Mouse (Mus musculus): Measurements from ENCODE around the gene Rpl7l1. TPM values are rescaled to one million over a fixed set of nuclear protein-coding genes. Genes with fewer than 3 reads are reported as not detected.
A peak's percentile ranks its signal among the peaks of the same experiment; 100 is the strongest.

Gene Rpl7l1
- 60.2 and 61.6 TPM in 2 replicates for polyA plus RNA-seq (2012; rRNA removed)

DNA sequence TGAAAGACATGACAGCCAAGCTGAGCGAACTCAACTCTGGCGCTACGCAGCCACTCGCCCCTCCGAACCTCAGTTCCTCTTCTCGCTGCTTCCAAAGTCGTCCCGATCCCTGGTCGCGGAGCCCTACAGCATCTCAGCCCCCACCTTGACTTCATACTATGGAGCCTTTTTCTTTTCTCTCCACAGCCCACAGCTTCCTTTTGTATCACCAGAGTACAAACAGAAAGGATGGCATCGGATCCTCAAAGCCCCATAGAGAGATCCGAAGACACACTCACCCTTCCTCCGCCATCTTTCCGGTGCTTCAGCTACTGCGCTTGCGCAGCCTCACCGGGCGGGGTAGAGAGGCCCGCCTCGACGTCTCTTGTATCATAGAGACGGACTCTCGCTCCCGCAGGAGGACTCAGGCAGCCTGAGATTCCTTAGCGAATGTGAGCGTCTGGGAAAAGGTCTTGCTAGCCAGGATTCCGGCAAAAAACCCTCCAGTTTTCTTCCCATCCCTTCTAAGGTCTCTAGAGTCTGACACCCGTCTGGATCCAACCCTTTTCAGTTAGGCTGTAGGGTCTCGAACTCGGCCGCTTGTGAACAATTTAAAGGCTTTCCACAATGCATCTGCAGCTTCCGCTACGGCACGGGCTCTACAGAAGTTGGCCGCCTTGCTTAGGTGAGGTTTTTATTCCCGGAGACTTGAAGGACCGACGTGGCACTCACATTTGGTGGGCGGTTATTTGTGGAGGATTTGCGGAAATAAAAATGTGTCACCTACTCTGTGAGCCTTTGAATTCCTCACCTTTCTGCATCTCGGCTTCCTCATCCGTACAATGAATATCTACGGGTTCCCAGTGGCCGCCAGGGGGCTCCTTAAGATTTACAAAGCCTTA lies at the start of gene Rpl7l1:
Gene Rpl7l1, minus strand, starts transcription at position 332 of the 881 bp plus-strand sequence.
- TF ChIP-seq CTCF (IDR thresholded peaks at IDR 0.05; ENCODE audit: borderline replicate concordance, insufficient read depth, low read depth, low read length), result no peak; the same call in 1 of the 2 replicates
- peak; percentile 97 for TF ChIP-seq POLR2A (IDR thresholded peaks at IDR 0.05; ENCODE audit: borderline replicate concordance, insufficient read depth, low read length)
- peak; percentile 92 for DNase-seq
- under 1% methylated on average over 44 of the region's 44 CpGs for WGBS
- Histone ChIP-seq H3K27me3 (ENCODE audit: control insufficient read depth, insufficient read depth, low read length) (no peaks in the 10 kb centered on the region), H3K4me3 (replicated peaks; ENCODE audit: insufficient read depth, low read depth, low read length) (peak within 1 kb of the TSS; percentile 97), H3K4me1 (ENCODE audit: control insufficient read depth, insufficient read depth, low read length) (no peaks in the 10 kb centered on the region), H3K27ac (ENCODE audit: insufficient read depth, low read length) (peak within 1 kb of the TSS; percentile 23; the same call in 1 of the 2 replicates)

DNA sequence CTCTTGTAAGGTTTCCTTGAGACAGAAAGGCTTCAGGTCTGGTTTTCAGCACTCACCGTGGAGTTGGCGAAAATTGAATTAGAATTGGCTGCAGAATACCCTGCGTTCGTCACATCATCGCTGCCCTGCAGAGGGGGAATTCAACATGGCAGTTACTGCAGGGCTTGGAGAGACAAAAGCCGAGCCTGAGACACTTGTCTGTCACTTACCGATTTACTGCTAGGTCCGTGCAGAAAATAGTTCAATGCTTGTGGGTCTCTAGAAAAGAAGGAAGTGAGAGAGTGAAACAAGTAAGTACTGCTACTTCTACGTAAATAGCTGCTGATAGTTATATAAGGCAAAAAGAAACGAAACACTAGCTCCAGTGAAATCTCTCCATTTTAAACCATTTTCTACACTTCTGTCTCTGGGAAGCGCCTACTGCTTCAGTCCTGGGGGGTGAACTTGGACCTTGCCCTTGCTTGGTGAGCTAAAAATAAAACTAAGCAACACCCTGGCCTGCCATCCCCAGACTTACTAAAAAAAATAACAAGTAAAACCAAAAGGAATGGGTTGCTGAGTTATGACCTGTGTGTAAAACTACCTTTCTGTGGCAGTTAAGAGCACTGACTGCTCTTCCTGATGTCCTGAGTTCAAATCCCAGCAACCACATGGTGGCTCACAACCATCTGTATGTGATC lies 47.5 kb upstream of the Rpl7l1 start:
- H3K27ac ChIP-seq (ENCODE audit: insufficient read depth, low read length), result no peak overlapping the region
- TF ChIP-seq CTCF (IDR thresholded peaks at IDR 0.05; ENCODE audit: borderline replicate concordance, insufficient read depth, low read depth, low read length), result no peak
- TF ChIP-seq POLR2A (IDR thresholded peaks at IDR 0.05; ENCODE audit: borderline replicate concordance, insufficient read depth, low read length), result no peak
- 76% methylated on average over 11 of the region's 11 CpGs for WGBS

DNA sequence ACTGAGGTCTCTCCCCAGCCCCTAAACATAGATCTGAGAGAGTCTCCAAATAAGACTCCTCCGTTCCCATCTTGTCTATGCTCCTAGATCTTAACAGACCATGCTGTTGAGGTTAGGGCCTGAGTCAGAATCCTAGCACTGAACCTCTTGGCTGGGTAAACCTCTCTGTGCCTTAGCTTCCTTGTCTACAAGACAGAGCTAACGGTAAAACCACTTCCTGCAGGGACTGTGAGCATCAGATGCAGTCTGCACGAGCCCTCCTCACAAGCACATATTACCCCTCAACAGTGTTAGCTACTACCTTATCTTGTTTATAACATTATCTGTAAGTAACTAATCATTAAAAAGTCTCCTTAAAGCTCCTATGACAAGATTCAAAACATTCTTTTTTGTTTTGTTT lies 46.5 kb upstream of the Rpl7l1 start:
- H3K27ac ChIP-seq (ENCODE audit: insufficient read depth, low read length), result no peak overlapping the region
- H3K27me3 ChIP-seq (ENCODE audit: control insufficient read depth, insufficient read depth, low read length), result no peaks in the 10 kb centered on the region
- WGBS, result 83% methylated on average over 3 of the region's 3 CpGs
- no peak for TF ChIP-seq POLR2A (IDR thresholded peaks at IDR 0.05; ENCODE audit: borderline replicate concordance, insufficient read depth, low read length)
- no peak for TF ChIP-seq CTCF (IDR thresholded peaks at IDR 0.05; ENCODE audit: borderline replicate concordance, insufficient read depth, low read depth, low read length)
- no peak for DNase-seq
- no peak overlapping the region for H3K4me3 ChIP-seq (replicated peaks; ENCODE audit: insufficient read depth, low read depth, low read length)
- peaks cover 22% of the 10 kb centered on the region for H3K4me1 ChIP-seq (ENCODE audit: control insufficient read depth, insufficient read depth, low read length)

More for the DNA sequence above, 47.5 kb upstream of the Rpl7l1 start:
- no peak overlapping the region for H3K4me3 ChIP-seq (replicated peaks; ENCODE audit: insufficient read depth, low read depth, low read length)
- no peaks in the 10 kb centered on the region for H3K27me3 ChIP-seq (ENCODE audit: control insufficient read depth, insufficient read depth, low read length)
- DNase-seq, result no peak
- peaks cover 22% of the 10 kb centered on the region for H3K4me1 ChIP-seq (ENCODE audit: control insufficient read depth, insufficient read depth, low read length)

DNA sequence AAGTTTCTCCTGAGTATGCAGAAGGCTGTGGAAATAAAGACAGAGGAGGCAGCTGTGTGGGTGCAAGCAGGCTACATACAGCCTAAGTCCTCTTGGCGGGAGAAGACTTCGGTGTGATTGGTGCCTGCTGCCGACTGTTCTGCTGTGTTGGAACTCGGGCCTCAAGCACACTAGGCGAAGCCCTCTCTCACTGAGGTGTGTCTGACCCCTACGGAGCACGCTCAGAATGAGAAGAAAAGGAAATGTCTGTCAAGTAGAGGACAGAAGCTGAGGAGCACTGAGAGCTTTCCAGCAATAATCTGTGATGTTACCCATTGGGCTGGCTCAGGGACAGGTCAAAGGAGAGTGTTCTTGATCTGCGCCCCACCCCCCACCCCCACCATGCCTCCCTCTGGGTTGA lies 40.6 kb upstream of the Rpl7l1 start:
- DNase-seq, result no peak
- H3K4me1 ChIP-seq (ENCODE audit: control insufficient read depth, insufficient read depth, low read length), result peaks cover 7% of the 10 kb centered on the region; the same call in 1 of the 2 replicates
- no peak overlapping the region for H3K27ac ChIP-seq (ENCODE audit: insufficient read depth, low read length)
- no peaks in the 10 kb centered on the region for H3K27me3 ChIP-seq (ENCODE audit: control insufficient read depth, insufficient read depth, low read length)
- 86% methylated on average over 8 of the region's 8 CpGs for WGBS
- no peak overlapping the region for H3K4me3 ChIP-seq (replicated peaks; ENCODE audit: insufficient read depth, low read depth, low read length)
- TF ChIP-seq CTCF (IDR thresholded peaks at IDR 0.05; ENCODE audit: borderline replicate concordance, insufficient read depth, low read depth, low read length) (no peak), POLR2A (IDR thresholded peaks at IDR 0.05; ENCODE audit: borderline replicate concordance, insufficient read depth, low read length) (no peak)

DNA sequence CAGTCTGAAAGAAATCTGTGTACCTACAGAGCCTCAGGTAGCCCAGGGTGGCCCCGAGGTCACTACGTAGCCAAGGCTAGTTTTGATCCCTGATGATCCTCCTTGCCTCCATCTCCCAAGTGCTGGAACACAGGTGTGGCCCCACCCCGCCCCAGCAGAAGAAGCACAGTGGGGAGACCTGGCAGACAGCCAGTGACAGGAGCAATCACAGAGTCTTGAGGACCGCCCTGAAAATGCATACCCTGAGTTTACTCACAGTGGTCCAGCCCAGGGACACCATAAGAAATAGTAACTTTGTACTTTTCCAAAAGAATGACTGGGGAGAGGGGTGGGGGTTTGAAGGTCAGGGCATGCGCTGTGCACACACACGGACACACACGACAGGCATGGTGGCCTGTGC lies 38.2 kb upstream of the Rpl7l1 start:
- Histone ChIP-seq H3K27me3 (ENCODE audit: control insufficient read depth, insufficient read depth, low read length) (no peaks in the 10 kb centered on the region), H3K27ac (ENCODE audit: insufficient read depth, low read length) (no peak overlapping the region), H3K4me1 (ENCODE audit: control insufficient read depth, insufficient read depth, low read length) (peaks cover 7% of the 10 kb centered on the region; the same call in 1 of the 2 replicates), H3K4me3 (replicated peaks; ENCODE audit: insufficient read depth, low read depth, low read length) (no peak overlapping the region)
- TF ChIP-seq CTCF (IDR thresholded peaks at IDR 0.05; ENCODE audit: borderline replicate concordance, insufficient read depth, low read depth, low read length) (no peak), POLR2A (IDR thresholded peaks at IDR 0.05; ENCODE audit: borderline replicate concordance, insufficient read depth, low read length) (no peak)
- WGBS, result 62% methylated on average over 7 of the region's 7 CpGs
- DNase-seq, result peak; percentile 25 to 37

DNA sequence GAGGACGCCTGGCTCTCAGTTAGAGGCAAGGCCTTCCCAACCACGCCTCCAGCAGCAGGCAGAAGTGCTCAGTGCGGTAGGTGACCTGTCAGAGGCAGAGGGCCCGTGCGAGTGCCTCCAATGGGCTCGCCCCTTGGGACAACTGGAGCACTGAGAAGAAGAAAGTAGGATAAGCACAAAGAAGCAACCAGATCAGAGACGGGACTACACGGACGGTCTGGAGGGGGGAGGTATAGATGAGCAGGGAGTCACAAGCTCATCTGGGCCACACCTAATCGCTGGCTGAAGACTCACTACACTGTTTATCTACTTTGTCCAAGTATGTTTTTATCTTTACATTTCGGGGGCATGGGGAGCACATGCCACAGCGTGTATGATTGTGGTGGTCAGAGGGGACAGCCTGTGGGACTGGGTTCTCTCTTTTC lies 35.3 kb upstream of the Rpl7l1 start:
- TF ChIP-seq POLR2A (IDR thresholded peaks at IDR 0.05; ENCODE audit: borderline replicate concordance, insufficient read depth, low read length) (no peak), CTCF (IDR thresholded peaks at IDR 0.05; ENCODE audit: borderline replicate concordance, insufficient read depth, low read depth, low read length) (no peak)

DNA sequence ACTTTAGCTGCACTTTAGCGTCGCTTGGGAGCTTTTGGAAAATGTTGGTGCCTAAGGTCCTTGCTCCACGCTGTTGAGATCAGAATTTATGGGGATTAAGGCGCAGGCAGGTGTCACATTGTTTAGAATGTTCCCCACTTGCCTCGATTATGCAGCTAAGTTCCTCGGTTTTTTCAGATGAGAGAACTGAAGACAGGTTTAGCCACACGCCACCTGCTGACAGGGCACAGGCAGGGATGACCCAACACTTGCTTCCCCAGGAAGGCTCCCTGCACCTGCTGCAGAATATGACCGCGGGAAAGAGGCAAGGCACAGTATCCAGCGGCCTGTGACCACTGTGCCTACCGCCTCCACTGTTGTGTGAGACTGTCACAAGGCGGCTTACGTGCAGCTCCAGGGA lies 33.8 kb upstream of the Rpl7l1 start:
- Histone ChIP-seq H3K27ac (ENCODE audit: insufficient read depth, low read length) (no peak overlapping the region), H3K4me1 (ENCODE audit: control insufficient read depth, insufficient read depth, low read length) (peaks cover 7% of the 10 kb centered on the region; the same call in 1 of the 2 replicates), H3K27me3 (ENCODE audit: control insufficient read depth, insufficient read depth, low read length) (no peaks in the 10 kb centered on the region), H3K4me3 (replicated peaks; ENCODE audit: insufficient read depth, low read depth, low read length) (no peak overlapping the region)
- 69% methylated on average over 13 of the region's 13 CpGs for WGBS
- no peak for TF ChIP-seq CTCF (IDR thresholded peaks at IDR 0.05; ENCODE audit: borderline replicate concordance, insufficient read depth, low read depth, low read length)
- TF ChIP-seq POLR2A (IDR thresholded peaks at IDR 0.05; ENCODE audit: borderline replicate concordance, insufficient read depth, low read length), result no peak
- DNase-seq, result no peak

More for the DNA sequence above, 35.3 kb upstream of the Rpl7l1 start:
- Histone ChIP-seq H3K4me1 (ENCODE audit: control insufficient read depth, insufficient read depth, low read length) (peaks cover 7% of the 10 kb centered on the region; the same call in 1 of the 2 replicates), H3K27ac (ENCODE audit: insufficient read depth, low read length) (no peak overlapping the region), H3K4me3 (replicated peaks; ENCODE audit: insufficient read depth, low read depth, low read length) (no peak overlapping the region), H3K27me3 (ENCODE audit: control insufficient read depth, insufficient read depth, low read length) (no peaks in the 10 kb centered on the region)
- DNase-seq, result no peak
- WGBS, result 90% methylated on average over 12 of the region's 12 CpGs

All from cerebellum, adult 2 months (tissue).